Mouse (Mus musculus) adrenal gland, postnatal 25 days (tissue): ENCODE measurements around the gene Map6d1. TPM values are rescaled to one million over a fixed set of nuclear protein-coding genes. Genes with fewer than 3 reads are reported as not detected.

Experiments used
- DNase-seq: peaks from one replicate; pipeline ENCODE4 v3.0.0; 2021; ENCODE audit warnings: mixed read lengths
- total RNA-seq: library from RNA; stranded (reverse); gene quantifications from 2 replicates; pipeline ENCODE4 v1.2.3, GENCODE M21; 2021

Gene Map6d1
- total RNA-seq, 1 experiment from 2014 or later: 15.1 TPM

- DNase-seq: no peak
These were observed 49.8 kb downstream of the Map6d1 start for GRCm38 (mm10) chr16:20191161-20191882.

- no peak for DNase-seq
These were observed 55.8 kb downstream of the Map6d1 start for GRCm38 (mm10) chr16:20185368-20185767.

Other genes starting within 250 kb of the Map6d1 start
- 62.1 and 114 TPM in 2 replicates for gene Klhl24, start 143.8 kb downstream of the Map6d1 start, total RNA-seq
- 49.5 and 50.4 TPM in 2 replicates for gene Yeats2, start 100.3 kb downstream of the Map6d1 start, total RNA-seq
- 87.6 and 125 TPM in 2 replicates for gene Parl, start 61.0 kb upstream of the Map6d1 start, total RNA-seq
- gene Cyp2ab1, start 84.0 kb upstream of the Map6d1 start, total RNA-seq: not detected in 2 replicates
- gene Abcc5, start 185.0 kb upstream of the Map6d1 start, total RNA-seq: 73.8 and 89.1 TPM in 2 replicates